Mouse (Mus musculus): ENCODE measurements at regions not wholly inside any gene's neighbourhood (a gene's known extent, or its start where the extent isn't known, plus 50 kb on each side); places are given as distances from the start of the nearest gene placed in this dataset.

GRCm38 (mm10) chr11:112253061-112253460, 529.0 kb upstream of the Sox9 start:
- H3K4me1 ChIP-seq (ENCODE audit: control insufficient read depth, insufficient read depth, low read length), result no peaks in the 10 kb centered on the region
- no peak for TF ChIP-seq POLR2A (IDR thresholded peaks at IDR 0.05; ENCODE audit: insufficient read depth, low read depth, low read length)
- TF ChIP-seq CTCF (IDR thresholded peaks at IDR 0.05; ENCODE audit: insufficient read depth, low read depth, low read length), result no peak
- H3K4me3 ChIP-seq (ENCODE audit: insufficient read depth, low read depth, low read length), result no peak overlapping the region
- no peak overlapping the region for H3K27ac ChIP-seq (ENCODE audit: insufficient read depth, low read depth, low read length)
- 92% methylated on average over 3 of the region's 3 CpGs for WGBS

DNA sequence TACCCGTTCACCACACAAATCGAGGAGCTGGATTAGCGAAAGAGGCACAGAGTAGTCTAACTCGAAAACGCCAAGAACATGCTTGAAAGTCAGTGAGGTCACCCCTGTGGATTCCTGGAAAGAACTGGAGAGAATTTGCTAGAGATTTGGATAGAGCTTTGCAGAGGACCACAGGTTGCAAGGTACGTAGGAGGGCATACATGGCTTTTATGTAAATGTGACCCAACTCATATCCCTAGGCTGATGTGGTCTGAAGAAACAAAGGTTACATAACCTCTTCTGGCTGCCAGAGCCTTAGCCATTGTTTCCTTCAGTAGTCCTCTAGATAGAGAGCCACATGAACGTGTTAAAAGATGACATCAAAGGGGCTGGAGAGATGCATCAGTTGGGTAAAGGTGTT, 525.7 kb upstream of the Sox9 start:
- Histone ChIP-seq H3K27ac (ENCODE audit: insufficient read depth, low read depth, low read length) (no peak overlapping the region), H3K4me1 (ENCODE audit: control insufficient read depth, insufficient read depth, low read length) (no peaks in the 10 kb centered on the region), H3K4me3 (ENCODE audit: insufficient read depth, low read depth, low read length) (no peak overlapping the region)
- WGBS, result 90% methylated on average over 7 of the region's 7 CpGs
- no peak for TF ChIP-seq POLR2A (IDR thresholded peaks at IDR 0.05; ENCODE audit: insufficient read depth, low read depth, low read length)
- no peak for TF ChIP-seq CTCF (IDR thresholded peaks at IDR 0.05; ENCODE audit: insufficient read depth, low read depth, low read length)

GRCm38 (mm10) chr11:112264077-112264476, 517.9 kb upstream of the Sox9 start:
- WGBS, result 49% methylated on average over 4 of the region's 4 CpGs

GRCm38 (mm10) chr11:112270911-112271310, 511.1 kb upstream of the Sox9 start:
- H3K4me1 ChIP-seq (ENCODE audit: control insufficient read depth, insufficient read depth, low read length), result no peaks in the 10 kb centered on the region
- H3K4me3 ChIP-seq (ENCODE audit: insufficient read depth, low read depth, low read length), result no peak overlapping the region
- no peak overlapping the region for H3K27ac ChIP-seq (ENCODE audit: insufficient read depth, low read depth, low read length)
- TF ChIP-seq POLR2A (IDR thresholded peaks at IDR 0.05; ENCODE audit: insufficient read depth, low read depth, low read length), result no peak
- no peak for TF ChIP-seq CTCF (IDR thresholded peaks at IDR 0.05; ENCODE audit: insufficient read depth, low read depth, low read length)
- WGBS, result 88% methylated on average over 5 of the region's 5 CpGs

More at GRCm38 (mm10) chr11:112264077-112264476, 517.9 kb upstream of the Sox9 start:
- Histone ChIP-seq H3K27ac (ENCODE audit: insufficient read depth, low read depth, low read length) (no peak overlapping the region), H3K4me1 (ENCODE audit: control insufficient read depth, insufficient read depth, low read length) (no peaks in the 10 kb centered on the region), H3K4me3 (ENCODE audit: insufficient read depth, low read depth, low read length) (no peak overlapping the region)
- TF ChIP-seq CTCF (IDR thresholded peaks at IDR 0.05; ENCODE audit: insufficient read depth, low read depth, low read length), result no peak
- no peak for TF ChIP-seq POLR2A (IDR thresholded peaks at IDR 0.05; ENCODE audit: insufficient read depth, low read depth, low read length)

DNA sequence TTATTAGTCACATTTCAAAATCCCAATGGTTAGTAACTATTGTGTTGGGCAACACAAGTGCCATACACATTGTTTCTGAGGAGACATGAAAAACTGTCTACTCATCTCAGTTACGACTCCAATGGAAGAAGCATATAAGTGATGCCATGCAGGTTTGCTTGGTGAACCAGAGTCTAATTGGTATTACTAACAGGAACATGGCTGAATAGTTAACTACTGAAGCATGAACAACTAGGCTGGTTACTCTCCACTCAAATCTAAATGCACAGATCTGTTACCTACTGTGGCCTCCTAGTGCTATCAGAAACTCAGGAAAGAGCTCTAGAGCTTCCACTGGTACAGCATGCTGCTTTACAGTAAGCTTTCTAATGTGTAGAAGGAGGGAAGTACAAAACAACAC, 503.5 kb upstream of the Sox9 start:
- Histone ChIP-seq H3K4me3 (ENCODE audit: insufficient read depth, low read depth, low read length) (no peak overlapping the region), H3K27ac (ENCODE audit: insufficient read depth, low read depth, low read length) (no peak overlapping the region), H3K4me1 (ENCODE audit: control insufficient read depth, insufficient read depth, low read length) (no peaks in the 10 kb centered on the region)
- no peak for TF ChIP-seq POLR2A (IDR thresholded peaks at IDR 0.05; ENCODE audit: insufficient read depth, low read depth, low read length)
- TF ChIP-seq CTCF (IDR thresholded peaks at IDR 0.05; ENCODE audit: insufficient read depth, low read depth, low read length), result no peak
- 84% methylated on average over 1 of the region's 1 CpGs for WGBS

DNA sequence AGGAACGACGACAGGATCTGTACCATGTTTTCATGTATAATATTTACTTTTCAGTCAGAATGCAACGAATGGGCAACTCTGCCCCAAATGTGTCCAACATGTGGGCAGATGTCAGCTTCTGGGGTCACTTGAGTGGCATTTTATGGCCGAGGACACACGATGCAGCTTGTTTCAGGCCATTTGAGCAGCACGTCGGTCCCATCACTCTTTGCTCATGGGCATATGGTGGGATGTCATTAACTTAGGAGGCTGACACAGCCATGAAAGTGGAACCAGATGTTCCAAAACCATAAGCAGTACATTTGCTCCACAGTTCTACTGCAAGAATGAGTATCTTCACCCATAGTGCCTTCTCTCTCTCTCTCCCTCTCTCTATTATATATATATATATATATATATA, 499.1 kb upstream of the Sox9 start:
- H3K4me1 ChIP-seq (ENCODE audit: control insufficient read depth, insufficient read depth, low read length), result no peaks in the 10 kb centered on the region
- H3K27ac ChIP-seq (ENCODE audit: insufficient read depth, low read depth, low read length), result no peak overlapping the region
- 91% methylated on average over 7 of the region's 7 CpGs for WGBS
- H3K4me3 ChIP-seq (ENCODE audit: insufficient read depth, low read depth, low read length), result no peak overlapping the region
- TF ChIP-seq CTCF (IDR thresholded peaks at IDR 0.05; ENCODE audit: insufficient read depth, low read depth, low read length) (no peak), POLR2A (IDR thresholded peaks at IDR 0.05; ENCODE audit: insufficient read depth, low read depth, low read length) (no peak)

- WGBS, result 58% methylated on average over 5 of the region's 5 CpGs
- H3K4me3 ChIP-seq (ENCODE audit: insufficient read depth, low read depth, low read length), result no peak overlapping the region
- no peak overlapping the region for H3K27ac ChIP-seq (ENCODE audit: insufficient read depth, low read depth, low read length)
- TF ChIP-seq CTCF (IDR thresholded peaks at IDR 0.05; ENCODE audit: insufficient read depth, low read depth, low read length), result no peak
- no peak for TF ChIP-seq POLR2A (IDR thresholded peaks at IDR 0.05; ENCODE audit: insufficient read depth, low read depth, low read length)
- no peaks in the 10 kb centered on the region for H3K4me1 ChIP-seq (ENCODE audit: control insufficient read depth, insufficient read depth, low read length)
These were observed 483.1 kb upstream of the Sox9 start for GRCm38 (mm10) chr11:112298901-112299341.

DNA sequence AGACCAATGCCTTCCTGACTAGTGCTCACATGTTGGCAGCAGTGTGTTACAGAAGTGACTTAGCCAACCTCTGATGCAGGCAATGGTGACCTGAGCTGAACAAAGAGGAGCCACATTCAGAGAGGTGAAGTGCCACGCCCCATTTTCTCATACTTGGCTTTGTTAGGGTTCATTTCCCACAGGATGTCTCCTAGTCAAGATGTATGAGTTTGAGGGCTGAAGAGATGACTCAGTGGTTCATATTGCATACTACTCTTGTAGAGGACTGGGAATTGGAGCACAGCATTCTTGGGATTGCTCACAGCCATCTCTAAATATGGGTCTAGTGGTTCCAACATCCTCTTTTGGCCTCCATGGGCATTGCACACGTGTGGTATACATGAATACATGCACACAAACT, 478.9 kb upstream of the Sox9 start:
- WGBS, result 84% methylated on average over 2 of the region's 2 CpGs
- Histone ChIP-seq H3K4me1 (ENCODE audit: control insufficient read depth, insufficient read depth, low read length) (no peaks in the 10 kb centered on the region), H3K27ac (ENCODE audit: insufficient read depth, low read depth, low read length) (no peak overlapping the region), H3K4me3 (ENCODE audit: insufficient read depth, low read depth, low read length) (no peak overlapping the region)
- TF ChIP-seq CTCF (IDR thresholded peaks at IDR 0.05; ENCODE audit: insufficient read depth, low read depth, low read length) (no peak), POLR2A (IDR thresholded peaks at IDR 0.05; ENCODE audit: insufficient read depth, low read depth, low read length) (no peak)

GRCm38 (mm10) chr11:112325850-112326249, 456.2 kb upstream of the Sox9 start:
- Histone ChIP-seq H3K27ac (ENCODE audit: insufficient read depth, low read depth, low read length) (no peak overlapping the region), H3K4me1 (ENCODE audit: control insufficient read depth, insufficient read depth, low read length) (no peaks in the 10 kb centered on the region), H3K4me3 (ENCODE audit: insufficient read depth, low read depth, low read length) (no peak overlapping the region)
- WGBS, result 91% methylated on average over 4 of the region's 4 CpGs
- TF ChIP-seq POLR2A (IDR thresholded peaks at IDR 0.05; ENCODE audit: insufficient read depth, low read depth, low read length), result no peak
- TF ChIP-seq CTCF (IDR thresholded peaks at IDR 0.05; ENCODE audit: insufficient read depth, low read depth, low read length), result no peak

DNA sequence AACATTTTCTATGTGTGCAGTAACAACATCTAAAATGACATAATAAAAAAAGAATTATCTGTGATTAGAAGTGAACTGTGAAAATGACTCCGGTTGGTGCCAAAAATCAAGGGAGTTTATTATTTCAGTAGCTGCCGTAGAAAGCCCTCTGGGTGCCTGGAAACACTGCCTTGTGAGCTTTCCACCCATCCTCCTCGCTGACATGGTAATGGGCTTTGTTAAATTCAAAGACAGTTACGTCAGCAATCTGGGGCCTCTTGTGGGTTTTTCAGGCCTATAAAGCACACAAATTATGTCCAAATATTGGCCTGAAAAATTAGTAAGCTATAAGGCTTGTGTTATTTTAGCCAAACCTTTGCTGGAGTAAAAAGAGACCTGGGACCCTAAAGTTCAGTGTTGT, 454.4 kb upstream of the Sox9 start:
- WGBS, result 51% methylated on average over 4 of the region's 4 CpGs

More for the DNA sequence above, 454.4 kb upstream of the Sox9 start:
- no peak overlapping the region for H3K27ac ChIP-seq (ENCODE audit: insufficient read depth, low read depth, low read length)
- H3K4me1 ChIP-seq (ENCODE audit: control insufficient read depth, insufficient read depth, low read length), result no peaks in the 10 kb centered on the region
- TF ChIP-seq CTCF (IDR thresholded peaks at IDR 0.05; ENCODE audit: insufficient read depth, low read depth, low read length) (no peak), POLR2A (IDR thresholded peaks at IDR 0.05; ENCODE audit: insufficient read depth, low read depth, low read length) (no peak)
- H3K4me3 ChIP-seq (ENCODE audit: insufficient read depth, low read depth, low read length), result no peak overlapping the region
